Mouse (Mus musculus) ZHBTc4 (cell line): Measurements from ENCODE around the gene Tlx2.

Source experiments
- DNase-seq: peaks from one replicate; pipeline ENCODE4 v3.0.0-alpha.2; 2011; ENCODE audit warnings: low read depth, low spot score

The Tlx2 gene

GRCm38 (mm10) chr6:83023786-83024185, 46.3 kb downstream of the Tlx2 start:
- no peak for DNase-seq

- no peak for DNase-seq
These were observed 47.1 kb downstream of the Tlx2 start for GRCm38 (mm10) chr6:83023008-83023407.

- DNase-seq, result no peak
These were observed 49.1 kb downstream of the Tlx2 start for GRCm38 (mm10) chr6:83020836-83021593.

GRCm38 (mm10) chr6:83020121-83020520, 50.0 kb downstream of the Tlx2 start:
- no peak for DNase-seq

- no peak for DNase-seq
These were observed 51.0 kb downstream of the Tlx2 start for GRCm38 (mm10) chr6:83019044-83019443.
